Mouse (Mus musculus): ENCODE results near the gene Prm3. TPM values are rescaled to one million over a fixed set of nuclear protein-coding genes. Genes with fewer than 3 reads are reported as not detected.

Prm3 gene
- not detected for total RNA-seq (2021)

DNA sequence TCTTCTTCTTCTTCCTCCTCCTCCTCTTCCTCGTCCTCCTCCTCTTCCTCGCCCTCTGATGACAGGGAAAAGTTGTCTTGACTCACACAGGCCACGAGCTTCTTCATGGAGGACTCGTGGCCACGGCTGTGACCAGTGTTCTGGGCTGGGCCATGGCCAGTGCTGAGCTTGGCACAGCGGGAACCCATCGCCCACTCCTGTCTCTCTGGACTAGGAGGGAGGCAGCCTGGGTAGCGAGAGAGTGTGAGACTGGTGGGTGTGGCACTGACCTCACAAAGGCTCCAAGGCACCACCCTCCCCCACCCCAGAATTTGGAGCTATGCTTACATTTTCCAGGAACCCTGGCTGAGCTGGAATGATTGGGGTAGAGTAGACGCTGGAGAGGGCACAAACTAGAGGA is at the start of gene Prm3:
Prm3 (minus strand) TSS at position 213 of the 400 bp plus-strand sequence.
- no peak for DNase-seq (ENCODE audit: extremely low spot score in 1 of 2, low spot score in 1 of 2)

DNA sequence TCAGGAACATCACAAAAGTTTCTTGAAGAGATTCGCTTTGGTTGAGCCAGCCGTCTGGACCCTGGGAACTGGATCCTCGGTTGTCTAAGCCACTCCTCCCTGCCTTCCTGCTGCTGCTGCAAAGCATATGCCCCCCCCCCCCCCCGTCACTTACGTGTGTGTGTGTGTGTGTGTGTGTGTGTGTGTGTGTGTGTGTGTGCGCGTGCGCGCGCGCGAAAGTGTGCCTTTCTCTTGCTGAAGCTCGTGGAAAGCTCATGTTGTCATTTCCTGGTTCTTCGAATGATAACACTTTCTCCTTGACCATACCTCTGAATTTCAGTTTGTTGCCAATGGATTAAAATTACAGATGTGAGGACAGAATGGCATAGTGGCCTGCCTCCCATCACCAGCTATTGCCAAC is 49.3 kb upstream of the Prm3 start:
- DNase-seq (ENCODE audit: extremely low spot score in 1 of 2, low spot score in 1 of 2), result no peak

DNA sequence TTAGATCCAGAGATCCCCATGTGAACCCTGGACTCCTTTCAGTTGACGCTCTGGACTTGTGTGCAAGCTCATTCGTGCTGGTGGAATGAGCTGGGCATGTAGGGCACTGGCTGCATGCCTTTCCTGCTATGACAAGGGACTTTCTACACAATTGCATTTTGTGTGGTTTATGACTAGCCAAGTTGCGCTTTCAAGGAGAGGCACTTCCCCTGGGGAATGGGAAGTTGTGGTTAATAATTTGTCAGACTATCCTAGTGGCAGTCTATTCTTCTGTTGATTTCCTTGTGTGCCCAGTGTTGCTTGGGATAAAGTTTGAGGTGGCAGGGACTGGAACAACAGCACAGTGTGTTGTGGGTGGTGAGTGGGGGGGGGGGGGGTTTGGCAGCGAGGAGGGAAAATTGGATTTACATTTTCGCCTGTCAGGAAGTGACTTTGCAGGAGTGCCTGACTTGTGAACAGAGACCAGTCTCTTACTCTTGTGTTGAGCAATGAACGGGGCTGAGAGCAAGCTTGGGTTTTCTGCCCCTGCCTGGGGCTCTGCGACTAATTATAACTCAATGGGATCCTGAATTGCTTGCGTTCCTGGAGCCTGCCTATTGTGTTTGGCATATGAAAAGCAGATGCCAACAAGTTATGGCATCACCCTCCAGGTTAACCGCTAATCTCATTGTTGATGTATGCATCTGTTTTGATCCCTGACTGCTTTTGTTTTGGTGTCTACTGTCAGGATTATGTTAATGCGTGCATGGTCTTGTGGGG is 48.0 kb upstream of the Prm3 start:
- no peak for DNase-seq (ENCODE audit: extremely low spot score in 1 of 2, low spot score in 1 of 2)

DNA sequence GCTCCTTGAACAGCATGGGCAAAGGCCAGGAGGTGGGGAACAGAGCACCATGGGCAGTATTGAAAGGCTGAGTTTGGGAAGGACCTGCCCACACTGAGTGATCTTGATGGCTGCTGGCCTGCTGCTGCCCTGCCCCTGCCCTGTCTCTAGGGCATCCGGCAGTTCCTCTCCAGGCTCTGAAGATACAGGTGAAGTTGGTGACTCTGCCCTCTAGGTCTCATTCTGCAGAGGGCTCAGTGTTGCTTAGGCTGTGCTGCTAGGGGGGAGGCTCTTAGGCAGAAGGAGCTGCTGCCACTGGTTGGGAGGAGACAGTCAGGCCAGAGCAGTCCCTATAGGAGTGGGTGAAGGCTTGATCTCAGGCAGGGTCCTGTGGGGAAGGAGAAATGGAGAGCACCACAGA is 47.2 kb upstream of the Prm3 start:
- no peak for DNase-seq (ENCODE audit: extremely low spot score in 1 of 2, low spot score in 1 of 2)

DNA sequence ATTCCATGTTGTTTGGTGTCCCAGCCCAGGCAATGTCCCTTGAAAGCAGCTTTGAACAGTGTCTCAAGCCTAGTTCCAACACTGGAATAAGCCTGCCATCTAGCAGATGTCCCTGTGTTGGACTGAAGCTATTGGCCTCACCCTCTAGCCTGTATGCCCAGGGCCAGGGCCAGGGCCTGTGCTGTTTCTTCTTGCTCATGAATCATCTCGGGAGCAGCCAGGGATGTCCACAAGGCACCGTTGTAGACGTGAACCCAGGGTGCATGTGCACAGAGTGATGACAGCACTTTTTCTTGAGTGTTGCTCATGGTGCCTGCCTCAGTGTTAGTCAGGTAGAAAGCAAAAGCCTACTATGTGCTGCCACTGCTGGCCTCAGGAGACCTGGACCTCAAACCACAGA is 46.5 kb upstream of the Prm3 start:
- no peak for DNase-seq (ENCODE audit: extremely low spot score in 1 of 2, low spot score in 1 of 2)

DNA sequence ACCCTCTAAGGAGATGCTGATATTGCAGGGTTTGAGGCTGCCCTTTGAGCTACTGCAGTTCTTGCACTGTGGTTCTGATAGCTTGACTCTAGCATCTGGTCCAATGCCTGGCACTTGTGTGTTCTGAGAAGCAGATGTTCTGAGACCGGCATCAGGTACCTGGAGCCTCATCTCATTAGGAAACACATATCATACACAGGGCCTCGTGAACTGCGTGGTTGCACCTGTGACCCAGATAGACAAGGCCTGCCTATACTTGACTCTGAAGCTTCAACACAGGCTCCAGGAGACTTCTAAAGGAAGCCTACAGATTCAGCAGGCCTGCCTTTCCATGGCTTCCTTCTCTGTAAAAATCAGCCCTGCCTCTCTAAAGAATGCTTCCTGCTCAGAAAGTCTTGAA is 45.7 kb upstream of the Prm3 start:
- no peak for DNase-seq (ENCODE audit: extremely low spot score in 1 of 2, low spot score in 1 of 2)

DNA sequence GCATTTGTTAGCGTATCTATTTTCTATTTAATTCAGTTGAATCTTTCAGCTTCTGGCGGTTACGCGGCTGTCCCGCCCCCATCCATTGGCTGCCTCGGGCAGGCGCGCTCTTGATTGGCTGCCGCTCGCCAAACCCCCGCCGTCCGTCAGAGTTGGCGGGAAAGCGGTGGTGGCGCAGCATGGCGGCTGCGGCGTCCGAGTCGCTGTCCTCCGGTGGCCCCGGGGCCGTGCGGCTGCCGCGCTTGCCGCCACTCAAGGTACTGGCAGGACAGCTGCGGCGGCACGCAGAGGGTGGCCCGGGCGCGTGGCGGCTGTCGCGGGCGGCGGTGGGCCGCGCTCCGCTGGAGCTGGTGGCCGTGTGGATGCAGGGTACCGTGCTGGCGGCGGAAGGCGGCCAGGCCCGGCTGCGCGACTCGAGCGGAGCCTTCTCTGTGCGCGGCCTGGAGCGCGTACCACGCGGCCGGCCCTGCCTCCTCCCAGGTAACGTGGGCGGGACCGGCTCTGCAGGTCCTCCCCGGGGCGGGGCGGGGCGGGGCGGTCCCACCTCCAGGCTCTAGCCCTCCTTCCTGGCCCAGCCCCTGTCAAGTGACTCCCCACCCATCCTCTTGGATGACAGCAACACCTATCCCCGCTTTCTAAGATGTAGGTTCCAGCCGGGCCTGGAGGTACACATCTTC is 44.3 kb upstream of the Prm3 start, which contains the start of gene Rmi2:
Rmi2 (plus strand) TSS at position 149 of the 677 bp plus-strand sequence.
- DNase-seq (ENCODE audit: extremely low spot score in 1 of 2, low spot score in 1 of 2), result peak; percentile 54 to 68

DNA sequence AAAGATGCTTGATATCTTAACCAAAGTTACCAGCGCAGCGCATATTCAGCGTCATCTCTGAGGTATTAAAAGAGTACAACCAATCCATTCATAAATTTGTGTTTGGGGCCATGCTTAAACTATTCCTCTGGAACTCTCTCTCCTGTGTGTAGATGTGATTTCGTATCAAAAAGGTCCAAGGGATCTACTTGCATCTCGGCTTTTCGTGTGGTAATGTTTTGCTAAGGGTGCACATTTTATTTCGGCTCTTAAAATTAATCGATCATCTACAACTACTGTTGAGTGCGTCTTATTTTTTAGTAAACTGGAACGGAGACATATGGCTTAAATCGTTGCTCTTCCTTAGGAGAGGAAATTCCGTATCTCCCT is 43.8 kb upstream of the Prm3 start:
- DNase-seq (ENCODE audit: extremely low spot score in 1 of 2, low spot score in 1 of 2), result no peak

DNA sequence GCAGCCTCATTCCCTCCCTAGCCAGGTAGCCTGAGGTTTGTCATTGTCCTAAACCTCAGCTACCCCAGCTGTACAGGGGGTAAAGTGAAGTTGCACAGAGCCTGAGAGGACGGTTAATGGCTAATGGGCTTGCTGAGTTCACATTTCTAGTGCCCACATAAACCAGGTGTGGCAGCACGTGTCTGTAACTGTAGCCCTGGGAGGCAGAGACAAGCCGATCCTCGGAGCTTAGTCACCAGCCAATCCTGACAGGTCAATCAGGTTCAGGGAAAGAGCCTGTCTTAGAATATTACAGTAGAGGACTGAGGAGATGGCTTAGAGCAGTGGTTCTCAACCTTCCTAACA is 37.7 kb upstream of the Prm3 start:
- DNase-seq (ENCODE audit: extremely low spot score in 1 of 2, low spot score in 1 of 2), result no peak

DNA sequence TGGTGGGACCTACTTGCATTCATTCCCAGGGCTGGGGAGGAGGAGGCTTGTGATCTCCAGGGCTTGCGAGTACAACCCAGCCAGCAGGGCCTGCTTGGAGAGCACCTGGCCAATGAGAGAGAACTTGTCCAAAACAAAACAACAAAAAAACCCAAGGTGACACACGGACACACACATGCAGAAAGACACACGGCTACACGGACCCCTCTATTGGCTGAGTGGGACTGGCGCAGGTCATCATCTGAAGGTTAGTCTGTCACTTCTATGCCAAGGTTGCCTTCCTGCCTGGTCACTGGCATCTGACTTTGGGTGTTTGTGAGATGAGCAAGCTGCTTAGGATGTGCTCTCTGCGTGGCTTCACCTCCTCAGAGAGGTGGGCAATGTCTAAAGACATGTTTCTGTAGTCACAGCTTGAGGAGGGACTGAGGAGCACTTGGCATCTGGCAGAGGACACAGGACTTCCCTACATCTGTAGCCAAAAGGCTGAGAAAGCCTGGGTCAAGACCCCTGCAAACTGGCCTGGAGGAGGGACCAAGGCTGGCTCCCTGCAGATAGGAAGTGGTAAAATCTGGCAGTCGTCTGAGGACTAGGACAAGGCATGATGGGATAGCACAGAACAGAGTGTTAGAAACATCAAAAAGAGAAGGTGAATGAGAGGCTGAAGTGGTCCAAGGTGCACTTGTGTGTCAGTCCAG is 37.2 kb upstream of the Prm3 start:
- DNase-seq (ENCODE audit: extremely low spot score in 1 of 2, low spot score in 1 of 2), result no peak

DNA sequence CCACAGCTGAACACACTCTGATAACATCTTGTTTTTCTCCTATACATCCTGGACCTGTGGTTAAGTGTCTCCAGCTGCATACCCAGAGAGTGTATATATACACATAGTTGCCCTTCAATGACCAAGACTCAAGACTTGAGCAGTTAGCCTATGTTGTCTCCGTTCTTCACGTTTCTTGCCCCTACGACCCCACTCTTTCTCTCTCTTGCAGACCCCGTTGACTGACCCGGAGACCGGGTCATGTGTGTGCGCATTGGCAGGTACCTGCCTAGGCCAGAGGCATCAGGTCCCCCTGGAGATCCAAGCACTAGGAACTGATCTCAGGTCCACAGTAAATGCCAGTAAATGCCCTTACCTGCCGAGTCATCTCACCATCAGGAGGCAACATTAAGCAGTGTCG is 36.6 kb upstream of the Prm3 start:
- no peak for DNase-seq (ENCODE audit: extremely low spot score in 1 of 2, low spot score in 1 of 2)

DNA sequence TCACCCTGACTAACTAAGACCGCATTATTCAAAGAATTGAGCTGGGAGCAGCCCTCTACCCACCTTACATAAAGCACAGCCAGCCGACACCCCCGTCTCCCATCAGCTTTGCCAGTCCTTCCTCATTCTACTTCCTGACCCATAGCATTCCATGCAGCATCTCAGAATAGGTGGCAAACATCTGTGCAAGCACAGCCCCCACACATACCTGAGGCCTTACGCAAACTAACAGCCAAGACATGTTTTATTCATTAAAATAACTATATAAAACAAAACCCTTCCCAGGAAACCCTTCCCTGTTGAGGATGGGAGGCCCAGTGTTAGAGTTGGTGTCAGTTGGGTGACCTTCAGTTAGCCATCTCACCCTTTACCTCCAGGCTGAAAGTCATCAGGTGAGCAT is 35.1 kb upstream of the Prm3 start:
- DNase-seq (ENCODE audit: extremely low spot score in 1 of 2, low spot score in 1 of 2), result no peak

DNA sequence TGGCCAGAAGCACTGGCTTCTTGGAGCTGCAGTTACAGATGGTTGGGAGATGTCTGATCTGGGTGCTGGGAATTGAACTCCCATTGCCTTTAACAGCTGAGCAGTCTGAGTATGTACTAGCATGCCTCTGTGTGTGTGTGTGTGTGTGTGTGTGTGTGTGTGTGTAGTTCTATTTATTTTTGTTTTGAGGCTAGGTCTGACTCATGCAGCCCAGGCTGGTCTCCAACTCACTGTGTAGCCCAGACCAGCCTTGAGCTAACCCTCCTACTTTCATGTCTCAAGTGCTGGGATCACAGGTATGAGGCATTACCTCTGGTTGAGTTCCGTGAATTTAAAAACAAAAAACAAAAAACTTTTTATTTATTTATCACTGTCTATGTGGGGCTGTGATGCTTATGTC is 33.8 kb upstream of the Prm3 start:
- no peak for DNase-seq (ENCODE audit: extremely low spot score in 1 of 2, low spot score in 1 of 2)

DNA sequence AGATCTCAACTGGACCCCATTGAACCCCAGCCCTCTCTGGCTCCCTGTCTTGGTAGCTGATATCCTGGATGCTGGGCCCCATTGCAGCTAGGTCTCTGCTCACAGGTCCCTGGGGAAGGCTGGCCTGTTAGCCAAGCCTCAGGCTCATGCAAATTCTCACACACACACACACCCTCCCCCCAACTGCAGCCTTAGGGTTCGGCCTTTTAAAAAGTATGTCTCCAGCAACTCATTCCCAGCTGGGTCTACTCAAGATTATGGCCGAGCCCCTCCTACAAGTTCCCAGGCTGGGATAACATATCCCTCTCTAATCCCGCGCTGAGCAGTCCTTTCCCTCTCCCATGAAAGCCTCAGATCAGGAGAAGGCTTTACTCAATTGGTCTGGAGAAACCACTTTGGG is 30.7 kb upstream of the Prm3 start:
- DNase-seq (ENCODE audit: extremely low spot score in 1 of 2, low spot score in 1 of 2), result no peak

DNA sequence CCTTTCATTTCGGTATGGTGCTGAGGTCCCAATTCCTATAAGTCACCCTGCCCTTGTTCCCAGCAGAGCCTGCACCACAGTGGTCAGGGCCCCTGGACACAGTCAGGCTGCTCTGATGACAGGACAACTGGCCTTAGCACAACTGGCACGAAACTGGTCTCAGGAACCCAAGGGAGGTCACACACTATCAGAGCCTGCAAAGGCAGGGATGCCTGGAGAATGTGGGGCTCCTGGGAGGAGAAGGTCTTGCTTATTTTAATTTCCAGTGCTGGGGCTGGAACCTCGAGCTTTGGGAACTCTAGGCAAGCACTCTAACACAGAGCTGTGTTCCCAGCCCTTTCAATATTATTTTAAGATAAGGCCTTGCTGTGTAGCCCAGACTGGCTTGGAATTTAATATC is 29.3 kb upstream of the Prm3 start:
- DNase-seq (ENCODE audit: extremely low spot score in 1 of 2, low spot score in 1 of 2), result no peak

DNA sequence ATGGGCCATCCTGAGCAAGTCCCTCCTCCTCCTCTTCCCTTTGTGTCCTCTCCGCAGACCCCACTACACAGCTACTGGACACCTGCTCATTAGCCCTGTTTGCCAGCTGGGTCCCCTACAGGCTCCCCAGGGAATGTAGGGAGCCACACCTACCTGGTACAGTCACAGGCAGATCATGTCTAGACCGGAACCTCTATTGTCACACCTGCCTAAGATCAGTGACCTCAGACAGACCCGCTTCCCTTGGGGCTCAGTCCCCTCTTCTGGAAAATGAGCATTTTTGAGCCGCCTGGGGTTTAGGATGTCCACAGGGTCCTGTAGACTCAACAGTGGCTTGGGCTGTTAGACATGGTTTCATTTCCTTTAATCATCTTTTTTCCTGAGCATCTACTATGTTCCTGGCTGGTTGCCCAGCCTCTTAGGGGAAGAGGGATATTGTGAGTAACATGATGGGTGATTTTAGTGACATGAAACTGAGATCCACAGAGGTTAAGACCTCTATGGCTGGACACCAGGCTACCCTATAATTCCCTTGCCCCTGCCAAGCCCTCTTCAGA is 27.9 kb upstream of the Prm3 start:
- no peak for DNase-seq (ENCODE audit: extremely low spot score in 1 of 2, low spot score in 1 of 2)

DNA sequence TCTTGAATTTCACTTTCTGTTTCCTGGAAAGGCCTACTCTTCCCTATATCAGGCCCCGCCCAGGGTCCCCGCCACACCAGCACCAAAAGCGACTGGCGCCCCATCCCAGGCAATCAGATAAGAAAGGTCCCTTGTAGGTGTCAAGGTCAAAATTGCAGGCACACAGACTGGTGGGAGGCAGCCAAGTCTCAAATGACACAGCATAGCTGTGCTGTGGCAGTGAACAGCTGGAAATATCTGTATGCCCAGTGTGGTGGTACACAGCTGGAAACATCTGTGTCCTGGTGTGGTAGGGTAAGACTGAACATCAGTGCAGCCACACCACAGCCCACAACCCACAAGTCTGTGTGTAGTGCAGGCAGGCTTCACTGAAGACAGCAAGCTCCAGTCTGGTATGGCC is 24.1 kb upstream of the Prm3 start:
- no peak for DNase-seq (ENCODE audit: extremely low spot score in 1 of 2, low spot score in 1 of 2)

DNA sequence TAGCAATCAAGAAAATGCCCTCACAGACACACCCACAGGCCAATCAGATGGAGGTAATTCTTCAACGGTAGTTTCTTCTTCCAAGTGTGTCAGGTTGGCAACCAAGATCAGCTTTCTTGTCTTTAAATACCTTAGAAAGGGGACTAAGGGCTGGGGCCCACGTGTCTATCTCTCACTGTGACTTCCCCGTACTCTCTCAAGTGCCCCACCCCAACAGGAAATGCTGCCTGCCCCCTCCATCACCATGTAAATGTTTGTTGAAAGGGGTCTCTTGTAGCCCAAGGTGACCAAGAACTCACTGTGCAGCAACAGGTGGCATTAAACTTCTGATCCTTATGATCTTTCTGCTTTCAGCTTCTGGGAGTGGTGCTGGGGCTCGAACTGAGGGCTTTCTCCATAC is 23.0 kb upstream of the Prm3 start:
- DNase-seq (ENCODE audit: extremely low spot score in 1 of 2, low spot score in 1 of 2), result no peak

DNA sequence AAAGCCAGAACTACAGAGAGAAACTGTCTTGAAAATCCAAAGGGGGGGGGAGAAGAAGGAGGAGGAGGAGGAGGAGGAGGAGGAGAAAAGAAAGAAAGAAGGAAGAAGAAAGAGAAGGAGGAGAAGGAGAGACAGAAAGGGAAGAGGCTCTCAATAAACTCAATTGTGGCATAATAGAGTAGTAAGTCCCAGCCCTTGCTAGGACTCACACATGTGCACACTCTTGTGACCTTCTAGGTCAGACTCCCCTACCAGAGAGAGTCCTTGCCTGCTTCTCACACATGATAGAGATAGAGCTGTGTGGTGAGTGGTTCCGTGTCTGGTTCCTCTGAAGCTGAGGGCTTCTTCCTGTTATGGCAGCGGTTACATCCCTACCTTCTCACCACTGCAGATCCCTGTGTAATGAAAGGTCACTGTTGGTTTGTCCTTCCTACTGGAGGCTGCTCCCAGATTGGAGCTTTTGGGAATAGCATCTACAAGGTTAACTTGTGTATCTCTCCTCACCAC is 22.2 kb upstream of the Prm3 start, which contains the start of gene Gm11172:
Gm11172 (plus strand) TSS at position 51 of the 507 bp plus-strand sequence.
- DNase-seq (ENCODE audit: extremely low spot score in 1 of 2, low spot score in 1 of 2), result no peak

DNA sequence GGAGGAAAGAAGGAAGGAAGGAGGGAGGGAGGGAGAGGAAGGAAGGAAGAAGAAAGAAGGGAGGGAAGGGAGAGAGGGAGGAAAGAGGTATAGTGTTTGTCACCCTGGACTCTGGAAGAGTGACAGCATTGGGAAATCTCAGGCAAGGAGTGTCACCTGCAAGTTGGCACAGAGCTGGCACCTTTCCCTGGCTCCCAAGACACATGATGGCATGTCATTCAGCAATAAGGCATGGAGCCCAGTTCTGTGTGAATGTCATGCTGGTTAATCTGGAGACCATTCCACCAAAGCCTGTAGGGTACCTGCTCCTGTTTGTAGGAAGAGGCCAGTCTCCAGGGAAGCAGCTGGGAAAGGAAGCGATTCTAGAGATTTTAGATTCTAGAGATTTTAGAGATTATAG is 19.7 kb upstream of the Prm3 start:
- no peak for DNase-seq (ENCODE audit: extremely low spot score in 1 of 2, low spot score in 1 of 2)
